Mouse (Mus musculus) brain, embryonic 14.5 days (tissue): Measurements from ENCODE around the gene 1700029I15Rik.

Source experiments
- CTCF ChIP-seq: fragments of 200-500 bp; IDR thresholded peaks from 2 replicates; pipeline ENCODE4 v1.5.1; 2012; ENCODE audit warnings: inconsistent platforms, mild to moderate bottlenecking, moderate library complexity, borderline replicate concordance; ENCODE audit not compliant: insufficient read depth, insufficient read length; ENCODE audit errors: extremely low read depth
- POLR2A ChIP-seq: fragments of 200-500 bp; IDR thresholded peaks from 2 replicates; pipeline ENCODE4 v1.6.1; 2012; ENCODE audit warnings: mild to moderate bottlenecking, inconsistent platforms, borderline replicate concordance; ENCODE audit not compliant: poor library complexity, insufficient read depth, insufficient read length, severe bottlenecking; ENCODE audit errors: extremely low read depth

GRCm38 (mm10) chr2:92408309-92409045 lies 26.1 kb downstream of the 1700029I15Rik start:
- no peak for TF ChIP-seq POLR2A
- TF ChIP-seq CTCF = no peak
